Mouse (Mus musculus) myocyte (in vitro differentiated cells): ENCODE results near the gene Glb1.

ENCODE experiments used
- CEBPB ChIP-seq: IDR thresholded peaks from 2 replicates; pipeline ENCODE4 v1.6.1; 2011; ENCODE audit warnings: mild to moderate bottlenecking, moderate library complexity; ENCODE audit not compliant: poor library complexity, insufficient read depth, severe bottlenecking
- E2F4 ChIP-seq: IDR thresholded peaks from one replicate; pipeline ENCODE4 v1.6.1; 2011; ENCODE audit warnings: mild to moderate bottlenecking, control low read depth, moderate library complexity; ENCODE audit not compliant: insufficient read depth
- MAX ChIP-seq: IDR thresholded peaks from one replicate; pipeline ENCODE4 v1.6.1; 2011; ENCODE audit warnings: low read depth, mild to moderate bottlenecking, control low read depth
- MYOD1 ChIP-seq, 3 experiments: IDR thresholded peaks; one replicate each; pipeline ENCODE4 v1.6.1; 2011; ENCODE audit warnings: control low read depth in 2 of 3, low read depth in 2 of 3, mild to moderate bottlenecking in 2 of 3, moderate library complexity in 1 of 3; ENCODE audit not compliant: insufficient read length in 2 of 3, control insufficient read depth in 1 of 3
- MYOG ChIP-seq, 3 experiments: IDR thresholded peaks; one replicate each; pipeline ENCODE4 v1.6.1; 2011; ENCODE audit warnings: control low read depth in 2 of 3, low read depth in 2 of 3, mild to moderate bottlenecking in 2 of 3; ENCODE audit not compliant: insufficient read length in 2 of 3, control insufficient read depth in 1 of 3, insufficient read depth in 1 of 3
- POLR2A ChIP-seq: IDR thresholded peaks from one replicate; pipeline ENCODE4 v1.6.1; 2011; ENCODE audit warnings: low read depth, mild to moderate bottlenecking, control low read depth, moderate library complexity; ENCODE audit not compliant: insufficient read length
- POLR2AphosphoS2 ChIP-seq: IDR thresholded peaks from one replicate; pipeline ENCODE4 v1.6.1; 2011; ENCODE audit warnings: low read depth, control low read depth; ENCODE audit not compliant: insufficient read length
- REST ChIP-seq: IDR thresholded peaks from one replicate; pipeline ENCODE4 v1.6.1; 2011; ENCODE audit warnings: mild to moderate bottlenecking, control low read depth, moderate library complexity; ENCODE audit not compliant: insufficient read depth, insufficient read length
- SRF ChIP-seq: IDR thresholded peaks from one replicate; pipeline ENCODE4 v1.6.1; 2011; ENCODE audit warnings: low read depth; ENCODE audit not compliant: control insufficient read depth, insufficient read length
- TCF12 ChIP-seq: IDR thresholded peaks from one replicate; pipeline ENCODE4 v1.6.1; 2011; ENCODE audit warnings: mild to moderate bottlenecking, control low read depth; ENCODE audit not compliant: poor library complexity, insufficient read depth, severe bottlenecking
- TCF3 ChIP-seq: IDR thresholded peaks from one replicate; pipeline ENCODE4 v1.6.1; 2011; ENCODE audit warnings: low read depth, control low read depth; ENCODE audit not compliant: insufficient read length
- USF1 ChIP-seq: IDR thresholded peaks from one replicate; pipeline ENCODE4 v1.6.1; 2011; ENCODE audit warnings: low read depth, mild to moderate bottlenecking, control low read depth, moderate library complexity

DNA sequence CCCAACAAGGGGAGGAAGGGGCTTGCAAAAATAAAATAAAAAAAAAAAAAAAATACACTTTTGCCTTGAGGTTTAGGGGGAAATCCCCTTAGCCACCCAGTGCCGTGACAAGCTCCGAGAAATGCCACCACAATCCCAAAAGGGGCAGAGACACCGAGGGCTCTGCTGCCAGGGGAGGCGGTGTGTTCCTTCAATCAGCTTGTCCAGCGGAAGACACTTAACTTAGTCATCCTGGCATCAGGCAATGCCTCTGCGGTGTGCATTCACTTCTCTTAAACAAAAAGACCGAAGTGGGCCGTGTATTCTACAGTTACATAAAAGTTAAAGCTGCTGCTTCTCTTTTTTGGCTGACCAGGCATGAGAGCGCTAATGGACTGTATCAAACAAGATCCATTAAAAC is 106.5 kb downstream of the Glb1 start:
- TF ChIP-seq MYOG (IDR thresholded peaks at IDR 0.05; ENCODE audit: control insufficient read depth in 1 of 3, insufficient read depth in 1 of 3, insufficient read length in 2 of 3, low read depth in 2 of 3) (no peak), MAX (no peak), E2F4 (no peak), CEBPB (no peak), USF1 (no peak), POLR2A (no peak), SRF (no peak), MYOD1 (IDR thresholded peaks at IDR 0.05; ENCODE audit: control insufficient read depth in 1 of 3, insufficient read length in 2 of 3, low read depth in 2 of 3) (no peak), TCF3 (no peak), REST (no peak), POLR2AphosphoS2 (no peak), TCF12 (no peak)
